ENCODE assay signal across 12 mouse cellular contexts in the genomic region with DNA sequence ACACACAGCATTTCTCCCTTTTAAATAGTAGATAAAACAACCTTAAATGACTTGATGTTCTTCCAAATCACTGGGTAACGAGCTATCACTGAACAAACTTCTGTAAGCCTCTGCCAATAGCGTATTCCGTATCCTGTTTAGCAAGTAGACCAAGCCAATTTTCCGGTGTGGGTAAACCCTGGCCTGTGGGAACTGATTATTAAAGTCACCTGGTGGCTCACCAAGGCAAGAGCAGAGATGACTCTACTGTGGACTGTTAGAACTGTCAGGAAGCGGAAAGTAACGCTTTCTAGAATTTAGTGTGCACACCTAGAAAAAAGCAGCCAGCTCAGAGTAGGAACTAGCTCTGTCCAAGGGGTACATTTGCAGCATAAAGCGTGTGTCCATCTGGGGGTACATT.
DNase-seq lines count a peak whose midpoint lies in the region; ATAC-seq and TF ChIP-seq lines count a peak whose summit lies in the region.
"Had no signal": no experiment of that assay in that cellular context is flagged by ENCODE, and none has a peak within 500 bp of the region (broad histone marks: within the 10 kb centered on the region; RNA-seq: fewer than 3 reads in every experiment).

No protein-coding gene starts in this region.

- TF ChIP-seq EP300 in CH12.LX (IDR thresholded peaks at IDR 0.05; ENCODE audit: low read length): peak; percentile 89

- H3K79me2 ChIP-seq in CH12.LX (replicated peaks; ENCODE audit: control insufficient read depth, extremely low read depth, insufficient read depth, poor library complexity, severe bottlenecking): no peaks in the 10 kb centered on the region

- no peaks in the 10 kb centered on the region for H3K4me1 ChIP-seq in hindbrain, postnatal 0 days (ENCODE audit: insufficient read depth, low read length)
- H3K4me1 ChIP-seq in hindbrain, embryonic 16.5 days (ENCODE audit: control insufficient read depth, insufficient read depth, low read depth, low read length): no peaks in the 10 kb centered on the region
- peaks cover 3 to 33% of the 10 kb centered on the region in 2 experiments for H3K4me1 ChIP-seq in CH12.LX (ENCODE audit: control insufficient read depth in 1 of 2, insufficient read depth in 2 of 2)
- peaks cover 31% of the 10 kb centered on the region for H3K4me1 ChIP-seq in heart, embryonic 16.5 days (ENCODE audit: control insufficient read depth, insufficient read depth, low read length)
- H3K4me1 ChIP-seq in small intestine, adult 2 months (ENCODE audit: control insufficient read depth, insufficient read depth, insufficient read length, low read length): peaks cover 2% of the 10 kb centered on the region; the same call in 1 of the 2 replicates
- H3K4me1 ChIP-seq in midbrain, postnatal 0 days (ENCODE audit: insufficient read depth, low read length): no peaks in the 10 kb centered on the region
- H3K4me1 ChIP-seq: forebrain, embryonic 10.5 days; neural tube, embryonic 13.5 days had no signal

- no peak for TF ChIP-seq CTCF in hindbrain, postnatal 0 days (IDR thresholded peaks at IDR 0.05; ENCODE audit: low read depth)
- TF ChIP-seq CTCF in CH12.LX (conservative IDR thresholded peaks at IDR 0.05 in 1 of 2, IDR thresholded peaks at IDR 0.05 in 1 of 2; ENCODE audit: low read depth in 2 of 2, low read length in 2 of 2): peak in 1 of 2 experiments; percentile 36; a peak in 2 of 4 replicates
- no peak for TF ChIP-seq CTCF in small intestine, adult 2 months (IDR thresholded peaks at IDR 0.05; ENCODE audit: extremely low read depth, insufficient read length, insufficient replicate concordance, low read depth, low read length)
- no peak for TF ChIP-seq CTCF in midbrain, postnatal 0 days (IDR thresholded peaks at IDR 0.05)

- dilution Hi-C loops in CH12.LX (cut with MboI; ENCODE audit: extremely low pct_ligation_motif_present, extremely low pct_unique_long_range_greater_than_20kb, low sequenced_read_pairs): no loop called here

- in situ Hi-C loops in CH12.LX (cut with MboI; ENCODE audit: low pct_ligation_motif_present, low pct_unique_long_range_greater_than_20kb, low sequenced_read_pairs): loop anchor here (10.0 kb wide), 1 partner anchor 317 kb away; no protein-coding TSS in a partner anchor

- TF ChIP-seq RAD21 in CH12.LX (IDR thresholded peaks at IDR 0.05; ENCODE audit: low read depth, low read length): peak; percentile 22

- no peak overlapping the region for H3K9ac ChIP-seq in hindbrain, postnatal 0 days (replicated peaks; ENCODE audit: low read length)
- H3K9ac ChIP-seq in hindbrain, embryonic 16.5 days (ENCODE audit: low read depth, low read length): no peak overlapping the region
- peak overlapping the region; percentile 24; the same call in 1 of the 2 replicates for H3K9ac ChIP-seq in CH12.LX (ENCODE audit: insufficient read depth, low read depth)
- H3K9ac ChIP-seq in heart, embryonic 16.5 days (ENCODE audit: low read length): no peak overlapping the region
- no peak overlapping the region for H3K9ac ChIP-seq in midbrain, postnatal 0 days (replicated peaks; ENCODE audit: low read length, poor library complexity, severe bottlenecking)
- H3K9ac ChIP-seq: hindbrain, embryonic 14.5 days; lung, embryonic 14.5 days; neural tube, embryonic 13.5 days had no signal

- no peak for ATAC-seq in hindbrain, postnatal 0 days
- ATAC-seq in hindbrain, embryonic 16.5 days: no peak
- no peak; the same call in 1 of the 2 replicates for ATAC-seq in heart, embryonic 16.5 days (replicated peaks; ENCODE audit: extremely low read depth, insufficient read depth, low FRiP score)
- no peak for ATAC-seq in monocyte, adult 5-6 weeks (replicated peaks; ENCODE audit: insufficient number of reproducible peaks, low FRiP score, low TSS enrichment, poor library complexity, severe bottlenecking)
- no peak for ATAC-seq in midbrain, postnatal 0 days (ENCODE audit: low FRiP score)

- WGBS in hindbrain, postnatal 0 days: 77% methylated on average over 7 of the region's 7 CpGs
- WGBS in hindbrain, embryonic 16.5 days: 85% methylated on average over 7 of the region's 7 CpGs
- 69% methylated on average over 7 of the region's 7 CpGs for WGBS in heart, embryonic 16.5 days
- WGBS in small intestine, adult 2 months: 70% methylated on average over 7 of the region's 7 CpGs
- WGBS in midbrain, postnatal 0 days: 77% methylated on average over 7 of the region's 7 CpGs

- no peaks in the 10 kb centered on the region for H3K9me3 ChIP-seq in hindbrain, postnatal 0 days (ENCODE audit: low read length)
- no peaks in the 10 kb centered on the region for H3K9me3 ChIP-seq in hindbrain, embryonic 16.5 days (ENCODE audit: control insufficient read depth, low read length)
- peaks cover 2% of the 10 kb centered on the region for H3K9me3 ChIP-seq in CH12.LX (replicated peaks; ENCODE audit: low read length)
- H3K9me3 ChIP-seq in heart, embryonic 16.5 days (replicated peaks; ENCODE audit: control insufficient read depth, low read length): no peaks in the 10 kb centered on the region
- H3K9me3 ChIP-seq in midbrain, postnatal 0 days (ENCODE audit: low read length): no peaks in the 10 kb centered on the region
- H3K9me3 ChIP-seq: forebrain, embryonic 10.5 days; neural tube, embryonic 13.5 days had no signal

- peak overlapping the region; percentile 48; the same call in 1 of the 2 replicates for H3K27ac ChIP-seq in hindbrain, postnatal 0 days
- no peak overlapping the region for H3K27ac ChIP-seq in hindbrain, embryonic 16.5 days (ENCODE audit: low read depth, low read length)
- H3K27ac ChIP-seq in CH12.LX (ENCODE audit: insufficient read depth, low read depth): peak overlapping the region; percentile 74
- H3K27ac ChIP-seq in heart, embryonic 16.5 days (ENCODE audit: low read length): peak overlapping the region; percentile 81
- peak overlapping the region; percentile 46; the same call in 1 of the 2 replicates for H3K27ac ChIP-seq in small intestine, adult 2 months (ENCODE audit: insufficient read depth, low read depth, low read length)
- H3K27ac ChIP-seq in midbrain, postnatal 0 days (ENCODE audit: low read depth, low read length): no peak overlapping the region
- H3K27ac ChIP-seq: forebrain, embryonic 10.5 days; hindbrain, embryonic 14.5 days; neural tube, embryonic 13.5 days had no signal

- H3K36me3 ChIP-seq in hindbrain, postnatal 0 days (ENCODE audit: insufficient read depth, low read length): no peaks in the 10 kb centered on the region
- no peaks in the 10 kb centered on the region for H3K36me3 ChIP-seq in hindbrain, embryonic 16.5 days (ENCODE audit: control insufficient read depth, insufficient read depth, low read length)
- no peaks in the 10 kb centered on the region for H3K36me3 ChIP-seq in CH12.LX (replicated peaks in 1 of 2; ENCODE audit: control insufficient read depth in 1 of 2, insufficient read depth in 1 of 2, low read length in 1 of 2)
- no peaks in the 10 kb centered on the region for H3K36me3 ChIP-seq in heart, embryonic 16.5 days (ENCODE audit: control insufficient read depth, insufficient read depth)
- H3K36me3 ChIP-seq in small intestine, adult 2 months (ENCODE audit: control insufficient read depth, insufficient read depth, low read length): no peaks in the 10 kb centered on the region
- H3K36me3 ChIP-seq in midbrain, postnatal 0 days (ENCODE audit: insufficient read depth, low read length): no peaks in the 10 kb centered on the region
- H3K36me3 ChIP-seq: forebrain, embryonic 10.5 days; neural tube, embryonic 13.5 days had no signal

- no peak overlapping the region for H3K4me2 ChIP-seq in hindbrain, postnatal 0 days (ENCODE audit: low read depth, low read length)
- H3K4me2 ChIP-seq in hindbrain, embryonic 16.5 days (ENCODE audit: low read length): no peak overlapping the region
- peak overlapping the region; percentile 98 for H3K4me2 ChIP-seq in CH12.LX (ENCODE audit: insufficient read depth, low read depth, poor library complexity, severe bottlenecking)
- no peak overlapping the region for H3K4me2 ChIP-seq in heart, embryonic 16.5 days (ENCODE audit: low read depth, low read length)
- no peak overlapping the region for H3K4me2 ChIP-seq in midbrain, postnatal 0 days (ENCODE audit: low read depth, low read length, poor library complexity, severe bottlenecking)
- H3K4me2 ChIP-seq: hindbrain, embryonic 14.5 days; lung, embryonic 14.5 days; neural tube, embryonic 13.5 days had no signal

- no peak for DNase-seq in hindbrain, postnatal 0 days (ENCODE audit: low spot score)
- peak; percentile 88 for DNase-seq in CH12.LX (ENCODE audit: extremely low read depth)
- DNase-seq in midbrain, postnatal 0 days (ENCODE audit: low spot score): no peak
- no peak for DNase-seq in cerebellum, postnatal 14 days

- H3K4me3 ChIP-seq in hindbrain, postnatal 0 days (ENCODE audit: low read length): no peak overlapping the region
- no peak overlapping the region for H3K4me3 ChIP-seq in hindbrain, embryonic 16.5 days (ENCODE audit: low read length)
- H3K4me3 ChIP-seq in CH12.LX (replicated peaks in 1 of 3; ENCODE audit: low read depth in 2 of 3, low read length in 2 of 3, poor library complexity in 1 of 3): peak overlapping the region in 2 of 3 experiments; percentile 41
- no peak overlapping the region for H3K4me3 ChIP-seq in heart, embryonic 16.5 days (ENCODE audit: low read length)
- H3K4me3 ChIP-seq in small intestine, adult 2 months (ENCODE audit: low read depth, low read length): no peak overlapping the region
- H3K4me3 ChIP-seq in midbrain, postnatal 0 days (ENCODE audit: low read depth, low read length): no peak overlapping the region
- H3K4me3 ChIP-seq: forebrain, embryonic 10.5 days; neural tube, embryonic 13.5 days had no signal

- TF ChIP-seq POLR2A in CH12.LX (IDR thresholded peaks at IDR 0.05; ENCODE audit: low read depth, low read length): no peak; the same call in 1 of the 2 replicates
- no peak for TF ChIP-seq POLR2A in small intestine, adult 2 months (IDR thresholded peaks at IDR 0.05; ENCODE audit: low read depth, low read length)

- H3K27me3 ChIP-seq in hindbrain, postnatal 0 days (ENCODE audit: insufficient read depth, low read length): no peaks in the 10 kb centered on the region
- H3K27me3 ChIP-seq in hindbrain, embryonic 16.5 days (replicated peaks; ENCODE audit: control insufficient read depth, insufficient read depth, low read length): no peaks in the 10 kb centered on the region
- H3K27me3 ChIP-seq in CH12.LX (replicated peaks): no peaks in the 10 kb centered on the region
- no peaks in the 10 kb centered on the region for H3K27me3 ChIP-seq in heart, embryonic 16.5 days (ENCODE audit: control insufficient read depth, insufficient read depth, low read length)
- no peaks in the 10 kb centered on the region for H3K27me3 ChIP-seq in small intestine, adult 2 months (ENCODE audit: control insufficient read depth, insufficient read depth, low read length)
- H3K27me3 ChIP-seq in midbrain, postnatal 0 days (ENCODE audit: insufficient read depth, low read length): no peaks in the 10 kb centered on the region
- H3K27me3 ChIP-seq: neural tube, embryonic 13.5 days had no signal

TF ChIP-seq in CH12.LX, 34 proteins besides CTCF, POLR2A, EP300 and RAD21 (continues in another document):
- TF ChIP-seq ETS1 (conservative IDR thresholded peaks at IDR 0.05; ENCODE audit: low read depth, low read length): peak; percentile 84
- no peak for TF ChIP-seq USF2 (conservative IDR thresholded peaks at IDR 0.05; ENCODE audit: low read depth, low read length)
- no peak for TF ChIP-seq E2F4 (IDR thresholded peaks at IDR 0.05; ENCODE audit: insufficient replicate concordance, low read depth, low read length)
- TF ChIP-seq TCF12 (IDR thresholded peaks at IDR 0.05; ENCODE audit: low read depth, low read length): peak; percentile 71

Comparison
In these comparisons a context has a peak if more than half of its experiments do, and no peak if none do; other contexts are left out.
1. H3K27ac ChIP-seq: peak in hindbrain, postnatal 0 days (single experiment), CH12.LX (single experiment), heart, embryonic 16.5 days (single experiment) and small intestine, adult 2 months (single experiment); none in hindbrain, embryonic 16.5 days (single experiment) and midbrain, postnatal 0 days (single experiment).
2. H3K4me3 ChIP-seq: peak in CH12.LX (2 of 3); none in hindbrain, postnatal 0 days (single experiment), hindbrain, embryonic 16.5 days (single experiment), heart, embryonic 16.5 days (single experiment), small intestine, adult 2 months (single experiment) and midbrain, postnatal 0 days (single experiment).